Mouse (Mus musculus): ENCODE measurements around the gene Spsb4. TPM values are rescaled to one million over a fixed set of nuclear protein-coding genes. Genes with fewer than 3 reads are reported as not detected.

Gene Spsb4
- 44.1 and 45.1 TPM in 2 replicates for polyA plus RNA-seq (2012; rRNA removed)

GRCm38 (mm10) chr9:97018677-97019147 is at the start of gene Spsb4:
Gene Spsb4, minus strand, starts transcription at chr9:97018843.

Other genes with a start within 250 kb of the Spsb4 start
- 22.2 and 24.8 TPM in 2 replicates for gene Pxylp1, start 126.2 kb downstream of the Spsb4 start, polyA plus RNA-seq (2012; rRNA removed)
- gene Slc25a36, start 92.3 kb upstream of the Spsb4 start, polyA plus RNA-seq (2012; rRNA removed): 40.4 and 96.0 TPM in 2 replicates